Mouse (Mus musculus) C2C12 (cell line): ENCODE data around the gene Clip3.

Experiments
- CEBPB ChIP-seq: IDR thresholded peaks from one replicate; pipeline ENCODE4 v1.6.1; 2011; ENCODE audit warnings: low read depth, mild to moderate bottlenecking, control low read depth, moderate library complexity
- CTCF ChIP-seq: IDR thresholded peaks from one replicate; pipeline ENCODE4 v1.5.1; 2011; ENCODE audit not compliant: control insufficient read depth, insufficient read depth, insufficient read length
- MAX ChIP-seq: IDR thresholded peaks from one replicate; pipeline ENCODE4 v1.6.1; 2011; ENCODE audit warnings: mild to moderate bottlenecking, control low read depth
- MYOD1 ChIP-seq: IDR thresholded peaks from one replicate; pipeline ENCODE4 v1.6.1; 2011; ENCODE audit warnings: low read depth; ENCODE audit not compliant: control insufficient read depth, insufficient read length
- MYOG ChIP-seq: IDR thresholded peaks from one replicate; pipeline ENCODE4 v1.6.1; 2011; ENCODE audit not compliant: control insufficient read depth, insufficient read length; ENCODE audit errors: extremely low read depth

DNA sequence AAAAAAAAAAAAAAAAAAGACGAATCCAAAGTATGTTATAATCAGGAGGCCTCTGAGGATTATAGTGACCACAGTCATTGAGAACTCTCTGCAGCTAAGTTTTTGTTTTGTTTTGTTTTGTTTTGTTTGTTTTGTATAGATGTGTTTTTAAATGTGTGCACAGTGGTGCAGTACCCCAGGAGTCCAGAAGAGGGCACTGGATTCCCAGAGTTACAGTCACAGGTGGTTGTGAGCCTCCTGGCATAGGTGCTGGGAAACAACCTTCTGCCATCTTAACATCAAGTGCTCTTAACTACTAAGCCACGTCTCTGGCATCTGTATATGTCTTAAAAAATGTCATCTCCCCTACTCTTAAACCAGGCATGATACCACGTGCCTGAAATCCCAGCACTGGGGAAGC, 9.4 kb downstream of the Clip3 start:
- no peak for TF ChIP-seq CTCF
- TF ChIP-seq MYOG = no peak
- TF ChIP-seq MYOD1 = no peak
- no peak for TF ChIP-seq MAX
- no peak for TF ChIP-seq CEBPB
